Mouse (Mus musculus) embryo, embryonic 10 days (tissue): ENCODE measurements around the gene Fbp2.

Experiments used
- DNase-seq: peaks from one replicate; pipeline ENCODE4 v3.0.0-alpha.2; 2015; ENCODE audit warnings: low spot score

Fbp2 gene

GRCm38 (mm10) chr13:62857941-62858915 is at the start of gene Fbp2:
TSS of gene Fbp2 (minus strand) at chr13:62858422.
- no peak for DNase-seq

DNA sequence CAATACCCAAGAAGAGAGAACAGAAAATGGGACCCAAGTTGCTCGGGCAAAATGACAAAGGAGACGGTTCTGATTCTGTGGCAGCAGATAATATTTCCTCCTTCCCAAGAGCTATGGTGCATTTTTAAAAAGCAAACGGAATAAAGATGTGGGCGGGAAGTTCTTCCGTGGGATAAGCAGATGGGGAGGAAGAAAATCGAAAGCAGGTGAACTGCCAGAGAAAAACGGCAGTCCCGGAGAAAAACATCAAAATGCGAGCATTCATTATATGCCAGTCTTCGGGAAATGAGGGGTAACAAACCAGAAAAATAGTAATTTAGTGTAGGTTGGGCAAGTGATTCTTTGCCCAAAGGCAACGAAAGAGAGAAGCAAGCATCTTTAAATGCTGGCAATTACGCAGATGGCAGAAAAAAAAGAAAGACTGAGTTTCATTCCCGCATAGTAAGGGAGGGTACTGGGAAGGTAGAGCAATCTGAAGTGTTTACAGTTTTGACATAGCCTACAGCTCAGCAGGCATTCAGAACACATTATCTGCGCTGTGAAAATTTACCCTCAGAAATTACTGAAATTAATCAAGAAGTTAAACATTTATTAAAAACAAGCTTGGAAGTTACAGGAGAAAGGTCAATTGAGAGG is 49.4 kb upstream of the Fbp2 start:
- DNase-seq: no peak

- DNase-seq: no peak
These were observed 42.9 kb upstream of the Fbp2 start for GRCm38 (mm10) chr13:62901139-62901538.

GRCm38 (mm10) chr13:62897927-62898646 is 39.9 kb upstream of the Fbp2 start:
- no peak for DNase-seq

GRCm38 (mm10) chr13:62893044-62893842 is 35.0 kb upstream of the Fbp2 start:
- DNase-seq: no peak

- no peak for DNase-seq
These were observed 31.1 kb upstream of the Fbp2 start for GRCm38 (mm10) chr13:62889311-62889710.

GRCm38 (mm10) chr13:62887712-62888441 is 29.7 kb upstream of the Fbp2 start, which contains the start of gene Fbp1:
TSS of gene Fbp1 (minus strand) at chr13:62888282.
- peak; percentile 39 for DNase-seq

DNA sequence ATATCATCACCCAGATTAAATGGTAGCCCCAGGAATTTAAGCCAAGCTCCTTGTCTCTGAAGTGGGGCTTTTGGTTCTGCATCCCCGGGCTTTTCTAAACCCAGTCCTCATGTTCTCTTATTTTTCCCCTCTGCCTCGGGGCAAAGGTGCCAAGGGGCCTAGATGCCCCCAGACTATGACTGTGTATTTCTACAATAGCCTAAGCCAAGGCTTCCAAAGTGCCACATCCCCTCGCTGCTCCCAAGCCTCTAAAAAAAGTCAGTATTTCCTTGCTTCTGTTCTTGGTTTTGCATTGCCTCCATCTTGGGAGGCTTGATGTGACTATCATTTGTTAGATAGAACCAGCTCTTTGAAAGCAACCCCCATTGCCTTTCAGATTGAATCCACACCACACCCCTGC is 26.3 kb upstream of the Fbp2 start:
- DNase-seq: no peak

DNA sequence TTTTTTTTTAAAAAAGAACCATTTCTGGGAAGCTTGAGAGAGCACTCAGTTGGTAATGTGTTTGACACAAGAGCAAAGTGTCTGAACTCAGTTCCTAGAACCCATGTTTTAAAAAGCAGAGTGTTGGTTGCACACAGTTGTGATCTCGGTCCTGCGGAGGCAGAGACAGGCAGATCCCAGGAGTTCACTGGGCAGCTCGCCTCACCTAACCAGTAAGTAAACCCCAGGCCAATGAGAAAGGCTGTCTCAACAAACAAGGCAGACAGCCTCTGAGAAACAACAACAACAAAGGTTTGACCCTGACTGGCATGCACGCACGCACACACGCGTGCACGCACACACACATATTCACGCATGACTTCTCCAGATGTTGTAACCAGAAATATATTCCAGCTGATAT is 25.7 kb upstream of the Fbp2 start:
- DNase-seq: no peak

DNA sequence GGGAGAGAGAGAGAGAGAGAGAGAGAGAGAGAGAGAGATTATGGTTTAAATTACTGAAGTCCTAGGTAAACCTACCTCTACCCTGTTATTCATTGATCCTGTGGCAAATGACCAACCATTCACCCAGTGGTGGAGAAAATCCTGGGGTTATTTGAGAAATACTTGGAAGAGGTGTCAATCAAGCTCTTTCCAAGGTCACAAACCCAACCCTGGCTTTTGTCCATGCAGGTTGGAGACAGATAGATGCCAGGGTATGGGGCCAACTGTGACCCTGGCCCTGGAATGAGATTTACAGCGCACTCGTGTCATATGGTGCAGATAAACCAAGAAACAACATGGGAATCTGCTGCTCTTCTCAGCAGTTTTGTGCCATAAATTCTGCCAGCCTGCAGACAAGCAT is 25.2 kb upstream of the Fbp2 start:
- DNase-seq: no peak

DNA sequence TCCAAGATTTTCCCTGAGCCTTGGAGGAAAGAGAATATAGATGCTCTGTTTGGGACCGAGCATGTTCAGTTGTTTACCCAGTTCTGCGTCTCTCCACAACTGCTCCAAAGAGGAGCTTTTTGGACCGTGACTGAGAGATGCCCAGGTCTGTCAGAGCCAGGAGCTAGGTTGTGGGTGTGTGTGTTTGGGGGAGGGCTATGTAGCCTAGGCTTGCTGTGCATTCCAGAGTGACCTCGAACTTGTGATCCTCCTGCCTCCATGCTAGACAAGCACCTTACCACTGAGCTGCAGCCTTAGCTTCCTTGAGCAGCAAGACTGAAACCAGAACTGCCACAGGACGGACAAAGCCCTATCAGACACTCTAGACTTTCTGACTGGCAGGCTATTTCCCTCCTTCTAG is 24.6 kb upstream of the Fbp2 start:
- DNase-seq: no peak

- no peak for DNase-seq
These were observed 23.1 kb upstream of the Fbp2 start for GRCm38 (mm10) chr13:62881336-62881735.

DNA sequence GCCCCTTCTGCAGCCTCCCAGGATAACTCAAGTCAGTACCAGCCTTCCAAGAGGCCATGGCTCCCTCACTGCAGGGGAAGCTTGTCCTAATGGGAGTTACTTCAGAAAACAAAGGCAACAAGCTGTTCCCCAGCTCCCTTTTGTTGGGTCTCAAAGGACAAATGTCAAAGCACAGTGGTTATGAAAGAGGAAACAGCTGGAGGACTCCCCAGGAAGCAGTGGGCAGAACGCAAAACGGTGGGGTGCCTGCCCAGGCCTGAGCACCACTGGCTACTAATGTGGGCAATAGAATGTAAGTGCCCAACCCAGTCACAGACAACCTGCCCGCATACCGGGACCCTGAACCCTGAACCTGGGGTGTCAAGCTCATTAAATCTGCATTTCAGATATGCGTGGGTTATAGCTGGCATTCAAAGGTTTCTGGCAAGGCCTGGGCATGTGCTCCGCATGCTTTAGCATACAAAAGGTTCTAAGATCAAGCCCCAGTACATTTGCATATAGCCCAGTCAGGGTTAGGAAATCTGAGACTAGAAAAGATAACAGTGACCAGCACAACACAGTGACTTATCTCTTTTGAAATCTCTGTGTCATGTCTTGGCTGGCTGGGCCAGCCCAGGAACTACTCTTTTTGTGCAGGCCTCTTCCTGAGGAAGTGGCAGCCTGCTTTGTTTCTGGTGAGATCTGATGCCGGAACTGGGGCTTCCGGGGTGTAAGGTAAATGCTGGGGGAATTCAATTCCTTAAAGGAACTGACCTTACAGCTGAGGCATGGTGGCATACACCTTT is 21.8 kb upstream of the Fbp2 start:
- DNase-seq: no peak

DNA sequence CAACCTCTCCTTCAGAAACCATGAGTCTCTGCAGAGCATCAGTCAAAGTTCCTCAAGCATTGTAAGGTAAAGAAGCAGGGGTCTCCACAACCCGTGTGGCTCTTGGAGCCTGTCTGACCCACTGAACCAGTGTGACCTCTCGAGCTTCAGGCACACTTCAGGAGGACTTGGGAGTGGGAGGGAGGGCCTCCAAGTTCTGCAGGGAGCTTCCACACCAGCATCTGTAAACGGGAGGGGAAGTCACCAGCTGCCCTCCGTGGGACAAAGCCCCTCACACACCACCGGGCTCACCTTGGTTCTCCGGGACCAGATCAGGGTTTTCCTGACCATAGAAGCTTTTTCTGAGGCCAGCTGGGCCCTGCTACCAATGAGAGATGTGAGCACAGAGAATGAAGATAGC is 21.2 kb upstream of the Fbp2 start:
- DNase-seq: no peak

GRCm38 (mm10) chr13:62877247-62877646 is 19.0 kb upstream of the Fbp2 start:
- DNase-seq: no peak

DNA sequence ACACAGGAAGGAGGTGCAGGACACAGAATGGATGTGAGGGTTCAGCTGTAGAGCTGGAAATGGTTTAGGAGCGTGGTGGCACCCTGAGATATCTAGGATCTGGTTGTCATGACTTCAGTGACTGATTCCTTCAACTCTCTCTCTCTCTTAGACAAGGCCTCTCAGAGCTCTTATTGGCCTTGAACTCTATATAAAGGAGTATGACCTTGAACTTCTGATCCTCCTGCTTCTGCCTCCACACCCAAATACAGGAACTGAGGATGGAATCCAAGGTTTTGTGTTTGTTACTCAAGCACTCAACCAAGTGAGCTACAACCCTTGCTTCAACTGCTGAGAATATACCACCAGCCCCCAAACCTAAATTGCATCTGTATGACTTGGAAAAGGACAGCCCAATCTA is 17.9 kb upstream of the Fbp2 start:
- no peak for DNase-seq

- DNase-seq: no peak
These were observed 14.0 kb upstream of the Fbp2 start for GRCm38 (mm10) chr13:62872252-62872651.

- DNase-seq: no peak
These were observed 12.4 kb upstream of the Fbp2 start for GRCm38 (mm10) chr13:62870605-62871004.

DNA sequence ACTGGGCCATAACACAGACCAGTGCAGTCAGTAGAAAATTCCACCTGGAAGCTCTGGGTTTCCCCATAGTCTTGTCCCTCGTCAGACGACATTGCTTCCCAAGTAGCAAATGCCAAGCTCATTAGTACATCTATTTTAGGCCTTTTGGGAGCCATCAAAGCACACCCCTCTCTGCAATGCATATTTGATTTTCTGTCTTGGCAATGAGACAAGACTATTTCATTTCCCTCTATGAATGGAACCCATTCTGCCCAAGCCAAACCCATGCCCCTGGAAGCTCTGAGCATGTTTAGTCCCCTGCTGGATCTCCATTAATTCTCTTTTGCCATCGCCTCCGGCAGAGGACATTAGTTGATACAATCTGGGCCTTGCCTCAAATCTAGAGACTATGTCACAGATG is 8.6 kb upstream of the Fbp2 start:
- no peak for DNase-seq

DNA sequence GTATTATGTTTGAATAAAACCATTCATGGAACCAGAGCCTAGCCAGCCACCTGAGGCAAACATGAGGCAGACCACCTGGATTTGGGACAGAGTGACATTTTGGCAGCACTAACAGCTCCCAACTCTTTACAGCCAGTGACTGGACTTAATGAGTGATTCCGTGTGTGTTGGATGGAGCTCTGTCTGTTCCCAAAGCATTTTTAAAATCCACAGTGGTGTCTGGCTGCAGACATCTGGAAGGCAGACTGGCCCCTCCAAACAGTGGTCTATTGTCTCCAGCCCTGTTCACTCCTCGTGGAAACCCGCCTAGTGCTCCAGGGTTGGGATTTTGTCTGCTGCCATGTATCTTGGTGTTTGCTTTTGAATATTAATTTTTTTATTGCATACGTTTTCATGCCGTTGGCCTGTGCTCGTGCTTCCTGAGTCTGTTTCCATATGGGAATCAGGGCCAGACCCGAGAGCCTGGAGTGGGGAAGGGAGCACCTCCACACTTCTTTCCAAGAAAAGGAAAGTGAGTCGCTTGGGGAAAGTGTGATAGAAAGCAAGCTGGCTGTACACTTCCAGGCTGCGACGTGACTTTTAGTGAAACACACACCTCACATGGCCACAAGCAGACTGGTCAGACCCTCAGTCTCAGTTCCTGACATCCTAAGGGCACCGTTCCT is 7.6 kb upstream of the Fbp2 start:
- peak; percentile 40 for DNase-seq
